Mouse (Mus musculus): ENCODE results near the gene Krt32. TPM values are rescaled to one million over a fixed set of nuclear protein-coding genes. Genes with fewer than 3 reads are reported as not detected.

Krt32 gene
- total RNA-seq (2021) = not detected
- long read RNA-seq, experiment 1 = 0 reads
- long read RNA-seq, experiment 2 = 0 reads

DNA sequence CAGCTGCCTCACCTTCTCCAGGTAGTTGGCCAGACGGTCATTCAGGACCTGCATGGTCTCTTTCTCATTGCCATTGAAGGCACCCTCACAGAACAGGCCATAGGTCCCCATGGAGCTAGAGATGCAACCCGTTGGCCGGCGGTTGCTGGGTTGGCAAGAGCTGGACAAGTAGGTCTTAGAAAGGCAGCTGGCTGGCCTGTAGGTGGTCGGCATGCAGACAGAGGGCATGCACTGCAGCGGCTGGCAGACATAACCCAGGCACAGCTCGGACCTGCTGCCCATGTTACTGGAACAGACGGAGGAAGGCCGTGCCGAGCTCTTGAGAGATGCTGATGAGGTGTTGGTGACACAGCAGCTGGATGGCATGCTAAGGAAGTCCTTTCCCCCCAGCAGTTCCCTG, at the start of gene Krt32:
Gene Krt32 (minus strand): TSS at position 366 of the 400 bp plus-strand sequence.
- DNase-seq = no peak

DNA sequence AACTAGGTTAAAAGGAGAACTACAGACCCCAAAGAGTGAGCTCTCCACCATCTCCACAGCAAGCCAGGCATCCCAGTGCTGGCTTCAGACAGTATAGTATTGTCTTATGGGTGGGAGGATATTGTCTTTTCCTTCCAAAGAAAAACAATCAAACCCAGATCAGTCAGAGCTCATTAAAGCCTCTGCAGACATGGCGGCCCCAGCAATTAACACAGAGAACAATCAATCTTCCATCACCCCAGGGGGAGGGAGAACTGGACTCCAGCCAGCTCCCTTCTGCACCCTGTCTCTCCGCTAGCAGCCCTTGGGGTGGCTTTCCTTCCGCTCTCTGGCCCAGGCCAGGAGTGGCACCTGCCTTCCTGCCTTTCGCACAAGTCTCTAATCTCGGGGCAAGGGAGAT, 49.7 kb upstream of the Krt32 start:
- DNase-seq = no peak

DNA sequence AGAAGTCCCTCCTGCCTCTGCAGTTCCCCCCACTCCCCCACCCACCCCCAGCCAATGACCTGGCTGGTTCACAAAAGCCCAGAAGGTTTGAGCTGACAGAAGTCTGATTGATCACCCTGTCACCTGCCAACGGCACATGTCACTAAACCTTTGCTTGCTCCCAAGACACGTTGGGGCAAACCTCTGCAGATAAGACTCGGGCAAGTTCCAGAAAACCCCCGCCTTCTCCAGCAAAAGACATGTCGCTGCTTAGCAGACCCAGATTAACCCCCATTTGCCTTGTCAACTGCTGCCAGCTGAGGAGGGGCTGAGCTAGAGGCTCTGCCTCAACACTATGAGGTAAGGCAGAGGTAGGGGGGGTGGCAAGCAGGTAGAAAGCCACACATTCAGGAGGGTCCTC, 48.5 kb upstream of the Krt32 start:
- DNase-seq = no peak

DNA sequence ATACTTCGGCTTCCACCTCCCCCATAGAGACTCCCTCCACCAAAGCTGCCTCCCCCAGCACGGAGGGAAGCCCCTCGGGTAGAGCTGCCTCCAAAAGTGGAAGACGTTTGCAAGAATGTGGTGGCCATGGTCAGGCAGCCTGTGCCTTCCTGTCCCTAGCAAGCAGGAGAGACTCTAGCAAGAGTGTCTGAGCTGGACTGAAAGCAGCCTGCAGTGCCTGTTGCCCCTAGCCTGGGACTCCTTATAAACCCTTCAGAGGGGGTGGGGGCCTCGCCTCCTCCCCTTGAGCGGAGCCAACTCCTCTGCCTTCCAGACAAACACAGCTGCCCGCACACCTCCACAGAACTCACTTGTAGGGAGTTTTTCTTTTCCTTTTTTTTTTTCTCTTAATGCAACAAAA, 47.7 kb upstream of the Krt32 start, which contains the start of gene Krt15:
Gene Krt15 (minus strand): TSS at position 198 of the 400 bp plus-strand sequence.
- DNase-seq = no peak

DNA sequence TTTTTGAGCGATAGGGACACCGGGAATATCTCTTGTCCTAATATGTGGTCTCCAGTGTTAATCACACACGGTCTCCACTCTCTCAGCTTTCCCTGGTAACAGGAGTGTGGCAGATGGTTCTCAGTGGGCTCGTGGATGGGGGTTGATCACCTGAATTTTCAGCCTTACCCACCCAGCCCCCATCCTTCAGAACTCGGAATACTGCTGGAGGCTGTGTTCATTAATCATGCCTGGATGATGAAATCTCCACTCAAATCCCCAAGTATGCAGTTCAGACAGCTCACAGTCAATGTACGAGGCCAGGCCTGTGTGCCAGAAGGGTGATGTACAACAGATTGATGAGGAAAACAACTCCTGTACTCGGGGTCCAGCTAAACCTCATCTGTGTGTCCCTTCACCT, 36.9 kb upstream of the Krt32 start:
- DNase-seq = no peak

DNA sequence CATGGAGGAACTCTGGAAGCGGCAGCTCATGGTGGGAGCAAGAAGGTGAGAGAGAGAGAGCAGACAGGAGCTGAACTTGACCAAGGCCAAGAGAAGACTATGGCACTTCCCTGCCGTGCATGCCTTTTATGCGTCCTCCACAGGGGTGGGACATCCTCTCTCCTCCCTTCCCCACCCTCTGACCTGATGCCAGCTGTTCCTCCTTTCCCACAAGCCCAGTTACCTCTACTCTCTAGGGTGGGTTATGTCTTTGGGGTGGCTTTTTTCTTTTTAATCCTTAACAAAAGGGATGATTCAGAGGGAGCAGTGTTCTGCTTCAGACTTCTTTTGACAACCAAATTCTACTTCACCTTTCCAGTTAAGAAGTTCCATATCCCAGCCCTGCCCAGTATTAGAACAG, 33.4 kb upstream of the Krt32 start, which contains the start of gene Krt13:
Gene Krt13 (minus strand): TSS at position 101 of the 400 bp plus-strand sequence.
- DNase-seq = no peak

DNA sequence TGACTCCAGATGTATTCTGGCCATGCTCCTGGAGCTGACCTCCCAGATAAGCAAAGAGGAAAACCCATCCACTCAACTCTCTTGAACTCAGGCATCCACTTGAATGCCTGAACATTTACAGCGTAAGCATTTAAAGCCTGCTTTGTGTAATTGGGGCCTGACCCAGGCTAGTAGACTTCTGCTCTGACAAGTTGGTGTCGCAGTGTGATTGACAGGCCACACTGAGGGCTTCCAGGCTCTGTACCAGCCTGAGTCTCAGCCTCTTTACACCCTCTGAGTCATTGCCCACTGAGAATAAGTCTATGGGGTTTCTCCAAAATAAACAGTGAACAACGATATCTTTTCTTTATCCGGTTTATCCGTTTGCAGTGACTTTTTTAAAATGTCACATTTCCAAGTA, 32.3 kb upstream of the Krt32 start:
- no peak for DNase-seq

DNA sequence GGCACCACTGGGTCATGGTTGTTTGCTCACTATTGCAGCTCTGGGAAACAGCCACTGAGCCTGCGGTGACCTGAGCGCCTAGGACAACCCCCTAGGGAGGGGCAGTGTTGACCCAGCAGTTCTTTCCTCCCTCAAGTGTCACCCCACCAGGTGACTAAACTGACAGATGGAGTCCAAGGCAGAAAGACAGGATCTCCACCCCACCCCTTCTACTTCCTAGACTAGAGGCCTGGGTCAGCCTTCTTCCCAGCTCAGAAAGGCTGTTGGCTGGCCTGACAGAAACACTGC, 25.7 kb upstream of the Krt32 start:
- peak; percentile 28 for DNase-seq

DNA sequence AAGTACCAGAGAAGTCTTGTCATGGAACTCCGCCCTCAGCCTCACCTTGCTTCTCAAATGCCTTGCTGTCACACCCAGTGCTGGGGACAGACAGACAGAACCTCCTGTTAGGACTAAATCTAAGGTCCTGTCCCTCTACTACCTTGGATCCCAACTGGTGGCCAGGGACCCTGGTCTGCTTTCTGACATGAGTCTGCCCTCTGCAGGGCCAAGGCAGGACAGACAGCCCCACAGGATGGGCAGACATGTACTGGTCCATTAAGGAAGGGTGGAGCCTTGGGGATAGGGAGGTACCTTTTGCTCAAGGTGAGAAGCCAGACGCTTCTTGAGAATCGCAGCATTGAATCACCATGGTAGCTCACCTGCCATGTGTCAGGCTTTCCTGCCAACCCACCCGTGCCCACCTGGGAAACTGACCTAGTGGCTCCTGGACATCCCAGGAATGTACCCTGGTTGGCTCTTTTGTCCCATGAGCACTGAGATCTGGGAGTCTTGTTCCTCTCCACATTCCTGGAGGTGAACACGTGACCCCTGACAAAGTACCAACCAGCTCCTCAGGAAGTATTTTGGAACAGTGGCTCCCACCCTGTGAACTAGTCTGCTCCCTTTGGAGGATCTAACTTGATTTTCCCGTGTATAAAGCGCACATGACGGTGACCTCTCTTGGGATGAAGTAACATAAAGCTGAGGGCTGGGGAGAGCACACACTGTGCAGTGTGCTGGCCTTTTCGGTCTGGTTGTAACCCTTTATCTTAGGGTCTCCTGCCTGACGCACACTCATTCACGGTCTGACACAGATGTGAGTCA, 25.1 kb upstream of the Krt32 start:
- DNase-seq = no peak

DNA sequence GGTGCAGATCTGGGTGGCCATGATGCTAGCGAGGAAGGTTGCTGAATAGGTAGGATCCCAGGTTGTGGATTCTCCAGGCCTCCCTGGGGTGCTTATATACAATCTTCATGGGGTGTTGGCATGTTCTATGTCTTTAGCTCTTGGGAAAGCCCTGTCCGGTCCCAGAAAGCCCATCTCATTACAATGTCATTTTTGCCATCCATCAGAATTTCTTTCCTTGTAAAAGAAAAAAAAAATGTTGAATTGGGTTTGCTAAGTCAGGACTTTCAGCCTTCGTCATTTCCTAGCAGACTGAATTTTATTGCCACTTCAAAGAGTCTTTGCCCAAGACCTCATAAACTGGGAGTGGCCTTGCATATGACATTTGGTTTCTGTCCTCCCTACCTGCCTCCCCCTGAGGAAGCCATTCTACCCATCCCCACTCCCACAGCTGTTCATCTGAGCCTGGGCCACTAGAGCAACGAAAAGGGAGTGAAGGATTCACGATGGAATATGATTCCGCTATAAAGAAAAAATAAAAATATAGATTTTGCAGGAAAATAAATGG, 17.6 kb upstream of the Krt32 start, which contains the start of gene Krt36:
Gene Krt36 (minus strand): TSS at position 51 of the 547 bp plus-strand sequence.
- DNase-seq = no peak

DNA sequence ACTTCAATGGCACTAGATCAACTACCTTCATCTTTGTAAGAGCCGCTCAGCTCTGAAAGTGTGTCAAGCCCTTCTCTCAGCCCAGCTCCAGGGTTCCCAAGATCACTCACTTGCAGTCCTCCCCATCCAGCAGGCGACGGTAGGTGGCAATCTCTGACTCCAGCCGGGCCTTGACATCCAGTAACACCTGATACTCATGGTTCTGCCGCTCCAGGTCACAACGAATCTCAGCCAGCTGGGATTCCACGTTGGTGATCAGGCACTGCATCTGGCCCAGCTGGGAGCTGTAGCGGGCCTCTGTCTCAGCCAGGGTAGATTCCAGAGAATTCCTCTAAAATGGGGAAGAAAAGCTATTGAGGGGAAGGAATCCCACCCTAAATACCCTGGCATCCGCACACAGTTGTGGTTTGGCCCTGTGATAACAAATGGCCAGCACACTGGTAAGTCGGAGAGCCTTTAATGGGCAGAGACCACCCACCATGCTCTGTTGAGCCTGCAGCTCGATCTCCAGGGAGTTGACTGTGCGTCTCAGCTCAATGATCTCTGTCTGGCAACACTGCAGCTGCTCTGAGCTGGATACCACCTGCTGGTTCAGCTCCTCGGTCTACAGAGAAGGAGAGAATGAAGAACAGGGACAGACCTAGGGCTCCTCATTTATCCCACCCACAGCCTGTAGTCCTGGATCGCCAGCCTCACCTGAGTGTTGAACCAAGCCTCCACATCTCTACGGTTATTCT, 14.8 kb upstream of the Krt32 start:
- no peak for DNase-seq

DNA sequence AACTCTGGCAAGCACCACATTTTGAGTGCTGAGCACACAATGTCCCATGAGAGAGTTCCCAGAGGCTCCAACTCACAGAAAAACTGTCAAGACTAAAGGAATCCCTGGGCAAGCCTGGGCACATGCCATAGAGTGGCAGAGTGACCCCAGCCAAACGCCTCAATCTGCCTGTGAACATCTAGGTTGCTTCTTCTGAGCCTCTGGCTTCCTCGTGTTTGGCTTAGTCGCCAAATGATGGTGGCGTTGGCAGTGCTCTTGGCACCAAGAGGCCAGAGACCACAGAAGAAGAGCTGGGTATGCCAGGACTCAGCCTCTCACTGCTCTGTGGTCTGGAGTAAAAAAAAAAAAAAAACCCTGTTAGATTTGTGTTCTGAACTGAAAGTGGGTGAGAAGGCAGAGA, 12.4 kb upstream of the Krt32 start:
- DNase-seq = no peak

DNA sequence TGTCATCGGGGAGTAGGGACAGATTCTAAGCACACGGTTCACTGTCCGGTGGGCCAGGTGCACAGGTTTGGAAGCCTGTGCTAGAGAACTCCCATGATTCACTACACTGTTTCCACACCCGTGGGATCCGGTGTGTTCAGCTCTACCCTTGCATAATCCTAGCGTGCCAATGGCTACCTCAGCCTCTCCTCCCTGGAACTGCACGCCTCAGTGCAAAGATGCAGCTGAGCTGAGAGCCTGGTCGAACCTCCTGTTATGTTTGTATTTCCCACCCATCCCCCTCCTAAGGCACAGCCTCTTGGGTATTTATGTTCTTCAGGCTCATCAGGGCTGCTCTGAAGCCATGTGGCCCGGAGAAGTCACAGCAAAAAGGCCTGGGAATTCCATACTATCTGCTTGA, 9.8 kb upstream of the Krt32 start:
- no peak for DNase-seq

DNA sequence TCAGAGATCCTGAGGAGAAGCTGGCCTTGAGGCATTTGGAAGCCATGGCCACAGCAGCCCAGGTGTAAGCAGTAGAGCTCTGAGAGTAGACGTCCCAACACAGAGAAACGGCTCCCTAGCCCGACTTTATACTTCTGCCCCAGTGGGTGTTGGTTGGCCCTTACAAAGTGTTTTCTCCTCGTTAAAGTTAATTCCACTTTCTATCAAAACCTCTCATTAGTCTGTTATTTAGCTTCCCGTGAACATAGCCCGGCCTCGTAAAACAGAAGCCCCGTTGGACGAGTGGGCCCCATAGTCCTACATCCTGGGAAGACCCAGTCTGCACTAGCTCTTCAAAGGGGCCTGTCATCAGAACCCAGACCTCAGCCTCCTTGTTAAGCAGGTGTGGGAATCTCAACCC, 8.1 kb upstream of the Krt32 start, which contains the start of gene Krt35:
Gene Krt35 (minus strand): TSS at position 101 of the 400 bp plus-strand sequence.
- no peak for DNase-seq

DNA sequence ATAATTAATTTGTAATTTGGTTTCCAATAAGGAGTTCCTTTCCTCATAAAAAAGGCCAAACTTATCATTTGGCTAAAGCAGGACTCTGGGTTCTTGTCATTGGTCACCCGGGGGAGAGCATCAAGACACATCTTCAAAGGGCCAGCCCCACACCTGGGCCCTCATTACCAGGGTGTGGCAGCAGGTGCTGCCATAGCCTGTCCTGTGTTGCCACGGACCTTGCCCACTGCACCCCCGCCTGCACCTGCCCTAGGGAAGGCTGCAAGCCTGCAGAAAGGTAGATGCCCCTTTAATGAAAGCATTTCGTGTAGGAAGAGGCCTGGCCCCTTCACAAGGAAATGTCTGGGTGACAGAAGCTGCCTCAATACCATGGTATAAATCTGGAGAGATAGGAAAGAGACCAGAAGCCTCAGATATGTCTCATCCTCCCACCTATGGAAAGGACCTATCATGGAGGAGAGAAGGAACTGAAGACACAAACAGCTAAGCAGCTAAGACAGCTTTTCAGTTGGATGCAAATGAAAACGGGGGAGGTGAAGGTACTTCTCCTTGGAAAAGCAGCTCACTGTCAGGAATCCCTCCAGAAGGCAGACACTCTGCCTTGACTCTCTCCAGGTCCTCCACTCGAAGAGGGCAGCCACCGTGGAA, 476 bp upstream of the Krt32 start:
- no peak for DNase-seq

DNA sequence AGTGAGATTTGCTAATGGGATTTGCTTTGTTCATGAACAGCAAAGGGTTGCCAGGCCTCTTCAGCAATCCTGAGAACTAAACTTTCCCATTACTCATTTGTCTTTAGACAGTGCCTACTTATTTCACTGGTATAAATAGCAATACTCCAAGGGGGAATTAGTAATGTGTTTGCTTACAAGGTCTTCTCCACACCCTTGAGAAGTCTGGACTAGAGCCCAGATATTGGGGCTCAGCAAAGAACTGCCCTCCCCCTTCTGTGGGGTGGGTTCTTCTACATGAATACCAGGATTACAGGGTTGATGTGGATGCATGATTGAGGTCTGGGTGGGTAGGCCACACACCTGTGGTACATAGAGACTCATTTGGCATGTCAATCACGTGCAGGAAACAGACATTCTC, 14.2 kb downstream of the Krt32 start:
- no peak for DNase-seq

DNA sequence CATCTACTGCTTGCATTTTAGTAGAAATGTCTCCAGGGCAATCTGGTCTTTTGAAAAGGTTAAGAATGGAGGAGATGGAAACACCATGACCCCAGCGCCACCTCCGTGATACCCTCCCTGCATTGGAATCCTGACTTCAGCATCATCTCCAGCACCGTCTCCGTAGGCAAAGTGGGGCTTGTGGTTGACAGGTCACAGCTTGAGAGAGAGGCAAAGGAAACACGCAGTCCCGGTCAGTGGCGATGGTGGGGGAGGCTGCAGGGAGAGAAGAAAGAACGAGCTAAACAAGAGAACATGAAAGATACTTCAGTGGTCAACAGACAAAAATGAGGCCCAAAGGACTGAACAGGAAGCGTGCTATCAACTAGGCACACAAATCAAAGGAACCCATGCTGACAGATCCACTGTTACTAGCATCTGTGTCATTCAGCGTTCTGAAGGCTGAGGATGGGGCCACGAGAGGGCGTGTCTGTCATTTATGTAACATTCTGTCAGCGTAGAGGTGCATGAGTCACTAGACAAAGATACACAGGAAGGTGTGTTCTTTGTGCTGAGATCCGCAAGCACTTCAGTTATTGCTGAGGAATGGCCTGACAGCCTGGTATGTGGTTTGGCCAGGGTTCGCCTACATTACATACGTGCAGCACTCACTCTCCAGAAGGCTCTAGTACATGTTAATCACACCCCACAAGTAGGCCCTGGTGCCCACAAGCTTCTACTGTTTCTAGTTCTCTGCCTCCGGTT, 20.6 kb downstream of the Krt32 start:
- DNase-seq = peak; percentile 3

DNA sequence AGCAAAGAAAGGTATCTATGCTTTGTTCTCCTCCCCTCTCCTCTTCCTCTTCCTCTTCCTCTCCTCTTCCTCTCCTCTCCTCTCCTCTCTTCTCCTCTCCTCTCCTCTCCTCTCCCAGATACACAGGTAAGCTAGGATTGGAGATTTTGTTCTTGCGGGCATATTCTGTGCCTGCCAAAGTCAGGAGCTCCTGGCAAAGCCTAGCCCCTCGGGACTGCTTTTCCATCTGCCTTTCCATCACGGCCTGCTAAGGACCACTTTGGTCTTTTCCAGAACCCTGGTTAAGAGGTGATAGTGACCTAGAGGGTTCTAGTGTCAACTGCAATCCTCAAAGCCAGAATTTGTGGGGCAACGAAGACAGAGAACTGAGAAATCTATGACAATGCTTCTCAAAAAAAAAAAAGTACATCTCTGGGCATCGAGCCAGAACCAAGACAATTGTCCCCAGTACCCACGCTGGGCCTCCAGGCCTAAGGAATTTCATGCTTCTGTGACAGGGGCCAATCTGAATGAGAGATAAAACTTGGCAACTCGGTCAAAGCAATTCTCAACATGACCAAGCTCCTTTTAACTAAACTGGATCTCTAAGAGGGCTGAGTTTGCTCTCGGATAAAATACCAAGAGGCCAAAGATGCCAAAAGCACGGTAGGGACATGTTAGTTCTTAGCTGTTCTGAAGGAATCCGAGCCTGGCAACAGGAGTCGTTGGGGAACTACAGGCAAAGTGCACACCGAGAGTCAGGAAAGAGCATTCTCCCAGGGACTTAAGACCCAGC, 21.6 kb downstream of the Krt32 start:
- DNase-seq = no peak

DNA sequence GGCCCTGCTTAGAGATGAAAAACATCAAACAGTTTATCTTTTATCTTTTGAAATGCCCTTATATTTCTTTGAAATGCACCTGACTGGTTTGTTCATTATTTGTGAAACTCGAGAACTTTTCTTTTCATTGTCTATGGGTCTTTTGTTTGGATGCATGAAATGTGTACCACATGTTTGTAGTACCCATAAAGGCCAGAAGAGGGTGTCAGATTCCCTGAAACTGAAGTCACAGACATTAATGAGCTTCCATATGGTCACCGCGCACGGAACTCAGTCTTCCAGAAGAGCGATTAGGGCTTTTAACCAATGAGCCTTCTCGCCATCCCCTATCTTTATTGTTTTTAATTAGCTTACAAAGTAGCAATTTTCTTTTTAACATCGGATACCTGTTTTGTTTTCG, 29.2 kb downstream of the Krt32 start:
- DNase-seq = no peak

DNA sequence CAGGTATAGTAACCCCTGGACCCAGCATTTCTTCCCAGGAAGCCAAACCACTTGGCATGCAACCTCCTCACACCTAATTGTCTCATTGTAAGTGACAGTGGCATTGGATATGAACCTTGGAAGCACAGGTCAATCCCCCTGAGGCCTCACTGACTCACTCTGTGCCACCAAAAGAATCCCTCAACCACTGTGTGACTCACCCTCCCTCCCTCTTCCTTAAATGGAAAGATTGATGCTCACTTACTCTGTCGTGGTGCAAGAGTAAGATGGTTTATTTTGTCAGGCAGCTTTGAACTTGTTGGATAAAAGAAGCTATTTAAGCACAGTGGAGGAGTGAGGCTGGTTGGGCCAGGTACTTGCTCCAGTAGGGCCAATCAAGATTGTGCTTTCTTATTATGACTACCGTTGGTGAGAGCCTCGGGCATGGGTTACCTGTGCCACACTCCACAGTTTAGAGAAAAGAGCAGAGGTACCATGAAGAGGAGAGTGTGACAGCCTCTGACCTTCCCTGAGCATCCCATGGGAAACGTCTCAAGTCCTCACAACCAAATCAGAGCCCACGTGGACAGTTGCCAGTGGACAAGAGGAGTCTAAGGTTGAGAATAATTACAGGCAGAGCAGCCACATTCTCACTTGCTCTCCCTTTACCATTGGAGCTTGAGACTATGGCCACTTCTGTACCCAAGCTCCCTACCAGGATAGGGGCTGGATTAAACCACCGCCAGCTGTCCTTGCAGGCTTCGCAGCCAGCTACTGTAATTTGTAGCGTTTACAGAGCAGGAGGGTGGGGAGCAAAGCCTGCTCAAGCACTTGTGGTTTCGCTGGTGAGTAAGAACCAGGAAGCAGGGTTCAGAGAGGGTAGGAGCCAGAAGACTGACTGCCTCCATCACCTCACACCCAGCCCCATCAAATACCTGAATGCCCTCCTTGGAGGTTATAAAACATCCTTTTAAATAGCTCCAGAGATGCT, 32.1 kb downstream of the Krt32 start:
- peak; percentile 5 for DNase-seq

All from adrenal gland, postnatal 10 days (tissue).